Mouse (Mus musculus) embryonic facial prominence, embryonic 12.5 days (tissue): ENCODE measurements at regions not wholly inside any gene's neighbourhood (a gene's known extent, or its start where the extent isn't known, plus 50 kb on each side); places are given as distances from the start of the nearest gene placed in this dataset.

ENCODE experiments used
- ATAC-seq: fragments of 200-750 bp; cut with Nextera tagmentation; 2 replicates; pipeline ENCODE4 v1.8.0; 2017; ENCODE audit not compliant: insufficient number of reproducible peaks, insufficient read depth, low FRiP score, low TSS enrichment
- H3K27ac ChIP-seq: fragments of 300-500 bp; sonication (generic); 2 replicates; pipeline ENCODE4 v1.5.1; 2016; ENCODE audit warnings: mild to moderate bottlenecking
- H3K27me3 ChIP-seq: fragments of 300-500 bp; sonication (generic); 2 replicates; pipeline ENCODE4 v1.6.1; 2016; ENCODE audit warnings: mild to moderate bottlenecking, moderate library complexity
- H3K36me3 ChIP-seq: fragments of 300-500 bp; sonication (generic); 2 replicates; pipeline ENCODE4 v1.6.1; 2016; ENCODE audit warnings: mild to moderate bottlenecking
- H3K4me1 ChIP-seq: fragments of 300-500 bp; sonication (generic); 2 replicates; pipeline ENCODE4 v1.6.1; 2016
- H3K4me2 ChIP-seq: fragments of 300-500 bp; sonication (generic); replicated peaks from 2 replicates; pipeline ENCODE4 v1.6.1; 2016; ENCODE audit warnings: mild to moderate bottlenecking, moderate library complexity
- H3K4me3 ChIP-seq: fragments of 300-500 bp; sonication (generic); 2 replicates; pipeline ENCODE4 v1.5.1; 2016; ENCODE audit warnings: mild to moderate bottlenecking
- H3K9ac ChIP-seq: fragments of 300-500 bp; sonication (generic); 2 replicates; pipeline ENCODE4 v1.6.1; 2016; ENCODE audit warnings: mild to moderate bottlenecking, moderate library complexity
- H3K9me3 ChIP-seq: fragments of 300-500 bp; sonication (generic); 2 replicates; pipeline ENCODE4 v1.6.1; 2016; ENCODE audit warnings: mild to moderate bottlenecking, moderate library complexity
- WGBS: fragments of 180-500 bp; shearing (Covaris S2); methylation state at CpG from one replicate; pipeline ENCODE4 v1.1.7; 2016; 5-methylcytosine and 5-hydroxymethylcytosine counted together

DNA sequence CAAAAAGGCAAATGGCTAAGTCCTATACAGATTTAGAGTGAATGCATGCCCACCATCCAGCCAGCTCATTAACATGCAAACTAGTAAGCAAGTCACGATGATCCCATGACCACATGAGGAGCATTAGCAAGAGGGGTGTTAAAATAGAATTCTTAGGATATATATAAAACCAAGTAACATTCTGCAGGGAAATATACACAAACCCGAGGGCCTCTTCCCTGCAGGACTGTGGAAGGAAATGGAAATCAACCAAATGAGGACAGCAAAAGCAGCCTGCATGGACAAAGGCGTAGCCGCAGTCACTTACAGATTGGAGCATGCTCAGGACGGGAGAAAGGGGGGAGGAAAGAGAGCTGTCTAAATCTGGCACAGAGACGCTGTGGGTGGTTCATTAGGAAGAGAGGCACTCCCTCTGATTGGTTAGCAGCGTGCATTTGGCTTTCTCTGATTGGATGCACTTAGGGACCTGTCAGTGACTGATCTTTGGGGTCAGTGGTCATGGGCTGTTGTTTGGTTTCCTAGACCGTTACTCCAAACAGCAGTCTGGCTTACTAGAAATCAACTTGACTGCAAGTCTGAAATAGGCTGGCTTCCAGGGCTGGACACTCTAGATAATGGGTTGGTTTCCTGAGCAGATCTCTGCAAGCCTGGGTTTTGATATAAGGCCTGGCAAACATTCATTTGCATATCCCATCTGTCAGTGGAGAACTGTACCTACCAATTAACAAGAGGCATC lies 200.9 kb upstream of the Gadl1 start:
- ATAC-seq = no peak
- Histone ChIP-seq H3K36me3 (no peaks in the 10 kb centered on the region), H3K4me1 (peaks cover 4% of the 10 kb centered on the region; the same call in 1 of the 2 replicates), H3K27me3 (no peaks in the 10 kb centered on the region), H3K4me2 (no peak overlapping the region), H3K27ac (no peak overlapping the region), H3K4me3 (no peak overlapping the region), H3K9me3 (no peaks in the 10 kb centered on the region), H3K9ac (no peak overlapping the region)
- WGBS = 49% methylated on average over 8 of the region's 8 CpGs

DNA sequence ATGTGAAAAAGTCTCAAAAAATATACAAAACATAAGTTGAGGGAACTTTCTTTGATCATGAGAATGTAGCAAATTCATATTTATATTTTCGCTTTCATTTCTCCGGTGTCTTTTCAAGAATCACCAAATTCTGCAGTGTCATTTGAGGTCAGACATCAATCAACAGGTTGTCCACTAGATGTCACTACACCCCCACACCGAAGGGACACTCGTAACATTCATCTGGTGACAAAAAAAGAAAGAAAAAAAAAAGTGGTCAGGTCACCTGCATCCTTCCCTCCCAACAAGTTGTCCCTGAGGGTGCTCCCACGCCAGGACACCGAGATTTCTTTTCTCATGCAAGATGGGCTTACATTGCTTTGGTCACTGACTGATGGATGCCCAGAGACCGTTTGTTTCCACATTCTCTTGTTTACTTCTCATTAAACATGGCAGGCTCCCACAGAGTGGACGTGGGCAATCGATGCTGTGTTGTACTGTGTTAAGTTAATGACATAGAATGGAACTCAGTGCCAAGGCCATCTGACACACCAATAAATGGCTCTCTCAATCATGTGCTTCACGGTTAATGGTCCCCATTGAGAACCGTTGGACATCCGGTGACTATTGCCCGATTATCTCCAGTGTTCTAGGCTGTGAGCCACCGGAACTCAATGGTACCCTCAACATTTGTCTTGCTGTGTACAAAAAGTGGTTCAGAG lies 199.1 kb upstream of the Gadl1 start:
- no peak overlapping the region for H3K9ac ChIP-seq
- H3K4me1 ChIP-seq = peaks cover 4% of the 10 kb centered on the region; the same call in 1 of the 2 replicates
- no peak for ATAC-seq
- no peaks in the 10 kb centered on the region for H3K9me3 ChIP-seq
- H3K27me3 ChIP-seq = no peaks in the 10 kb centered on the region
- H3K4me3 ChIP-seq = no peak overlapping the region
- WGBS = 79% methylated on average over 14 of the region's 14 CpGs
- no peak overlapping the region for H3K4me2 ChIP-seq
- H3K36me3 ChIP-seq = no peaks in the 10 kb centered on the region
- H3K27ac ChIP-seq = no peak overlapping the region

DNA sequence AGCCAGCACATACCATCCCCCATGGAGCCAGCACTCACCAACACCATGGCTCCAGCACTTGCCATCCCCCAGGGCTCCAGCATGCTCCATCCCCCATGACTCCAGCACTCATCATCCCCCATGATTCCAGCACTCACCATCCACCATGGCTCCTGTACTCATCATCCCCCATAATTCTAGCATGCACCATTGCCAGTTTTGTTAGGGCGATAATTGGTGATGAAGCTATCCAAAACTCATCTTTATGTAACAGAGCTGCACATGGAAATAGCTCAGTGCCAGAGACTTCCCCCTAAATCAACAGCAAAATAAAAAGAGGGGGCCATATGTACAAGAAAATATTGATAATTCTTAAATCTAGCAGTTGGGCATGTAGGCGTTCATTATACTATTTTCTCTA lies 188.9 kb upstream of the Gadl1 start:
- 97% methylated on average over 2 of the region's 2 CpGs for WGBS
- H3K4me3 ChIP-seq = no peak overlapping the region
- H3K4me1 ChIP-seq = no peaks in the 10 kb centered on the region
- no peak for ATAC-seq
- no peaks in the 10 kb centered on the region for H3K27me3 ChIP-seq
- no peak overlapping the region for H3K9ac ChIP-seq
- no peak overlapping the region for H3K27ac ChIP-seq
- H3K36me3 ChIP-seq = no peaks in the 10 kb centered on the region
- no peak overlapping the region for H3K4me2 ChIP-seq
- peaks cover 3% of the 10 kb centered on the region; the same call in 1 of the 2 replicates for H3K9me3 ChIP-seq

DNA sequence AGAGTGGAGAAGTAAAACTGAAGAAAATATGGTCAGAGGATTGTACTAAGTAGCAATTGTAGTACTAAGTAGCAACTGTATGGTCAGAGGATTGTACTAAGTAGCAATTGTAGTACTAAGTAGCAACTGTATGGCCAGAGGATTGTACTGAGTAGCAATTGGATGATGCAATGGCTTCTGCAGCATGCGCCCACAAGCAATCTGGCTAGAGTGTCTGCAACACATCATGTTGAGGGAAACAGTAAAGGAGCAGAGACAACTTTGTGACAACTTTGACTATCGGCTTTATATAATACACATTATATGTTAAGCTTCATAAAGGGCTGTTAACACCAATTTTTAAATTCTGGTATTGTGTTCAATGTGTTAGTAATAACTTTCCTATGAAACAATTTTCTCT lies 188.4 kb upstream of the Gadl1 start:
- H3K9ac ChIP-seq = no peak overlapping the region

DNA sequence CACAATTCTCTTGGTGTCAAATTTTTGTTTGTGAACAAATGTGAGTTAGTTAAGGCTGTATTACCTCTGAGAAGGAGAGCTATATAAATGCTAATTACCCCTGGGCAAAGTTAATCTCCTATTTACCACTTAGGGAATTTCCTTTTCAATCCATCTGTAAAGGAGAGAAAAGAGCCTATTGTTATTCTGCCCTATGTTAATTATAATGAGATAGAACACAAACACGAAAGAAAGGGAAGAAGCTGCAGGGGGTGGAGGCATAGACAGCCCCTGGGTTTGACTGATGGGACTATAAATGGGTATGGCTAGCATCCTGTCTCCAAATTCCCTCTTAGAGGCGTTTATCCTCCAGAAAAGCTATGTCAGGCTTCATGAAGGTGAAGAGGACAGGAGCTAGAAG lies 185.2 kb upstream of the Gadl1 start:
- no peak for ATAC-seq
- Histone ChIP-seq H3K36me3 (no peaks in the 10 kb centered on the region), H3K27me3 (no peaks in the 10 kb centered on the region), H3K9me3 (peaks cover 5% of the 10 kb centered on the region; the same call in 1 of the 2 replicates), H3K9ac (no peak overlapping the region), H3K4me3 (no peak overlapping the region), H3K27ac (no peak overlapping the region), H3K4me1 (peaks cover 6% of the 10 kb centered on the region; the same call in 1 of the 2 replicates), H3K4me2 (no peak overlapping the region)
- 22% methylated on average over 2 of the region's 2 CpGs for WGBS

More for the DNA sequence above, 188.4 kb upstream of the Gadl1 start:
- ATAC-seq = no peak
- H3K4me1 ChIP-seq = no peaks in the 10 kb centered on the region
- H3K27me3 ChIP-seq = no peaks in the 10 kb centered on the region
- H3K36me3 ChIP-seq = no peaks in the 10 kb centered on the region
- peaks cover 5% of the 10 kb centered on the region; the same call in 1 of the 2 replicates for H3K9me3 ChIP-seq
- no peak overlapping the region for H3K27ac ChIP-seq
- H3K4me3 ChIP-seq = no peak overlapping the region
- WGBS = 92% methylated on average over 2 of the region's 2 CpGs
- H3K4me2 ChIP-seq = no peak overlapping the region

- 73% methylated on average over 5 of the region's 5 CpGs for WGBS
- no peak overlapping the region for H3K27ac ChIP-seq
These were observed 181.9 kb upstream of the Gadl1 start for GRCm38 (mm10) chr9:115727361-115727760.

DNA sequence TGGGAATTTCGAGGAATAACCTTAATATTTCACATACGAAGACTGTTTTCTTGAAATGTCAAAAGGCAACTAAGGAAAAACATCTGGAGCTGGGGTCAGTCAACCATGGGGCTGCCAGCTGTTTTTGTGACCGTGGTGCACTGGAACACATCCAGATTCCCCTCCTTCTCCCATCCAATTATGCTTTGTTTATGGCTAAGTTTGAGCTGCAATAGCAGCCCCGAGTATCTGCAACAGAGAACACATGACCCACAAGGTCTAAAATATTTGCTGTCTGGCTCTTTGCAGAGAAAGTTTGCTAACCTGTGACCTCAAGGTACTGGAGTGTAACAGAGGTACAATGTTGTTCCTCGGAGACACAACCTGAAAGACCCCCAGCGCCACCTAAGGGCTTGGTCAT lies 177.7 kb upstream of the Gadl1 start:
- no peaks in the 10 kb centered on the region for H3K27me3 ChIP-seq
- no peaks in the 10 kb centered on the region for H3K9me3 ChIP-seq
- no peak overlapping the region for H3K27ac ChIP-seq
- no peak for ATAC-seq
- no peak overlapping the region for H3K4me3 ChIP-seq
- no peak overlapping the region for H3K4me2 ChIP-seq
- peaks cover 6% of the 10 kb centered on the region; the same call in 1 of the 2 replicates for H3K4me1 ChIP-seq
- no peak overlapping the region for H3K9ac ChIP-seq
- WGBS = 29% methylated on average over 6 of the region's 6 CpGs
- no peaks in the 10 kb centered on the region for H3K36me3 ChIP-seq

More at GRCm38 (mm10) chr9:115727361-115727760, 181.9 kb upstream of the Gadl1 start:
- Histone ChIP-seq H3K9me3 (peaks cover 5% of the 10 kb centered on the region; the same call in 1 of the 2 replicates), H3K4me3 (no peak overlapping the region), H3K9ac (no peak overlapping the region), H3K36me3 (no peaks in the 10 kb centered on the region), H3K4me2 (no peak overlapping the region), H3K27me3 (no peaks in the 10 kb centered on the region), H3K4me1 (peaks cover 6% of the 10 kb centered on the region; the same call in 1 of the 2 replicates)
- ATAC-seq = no peak

DNA sequence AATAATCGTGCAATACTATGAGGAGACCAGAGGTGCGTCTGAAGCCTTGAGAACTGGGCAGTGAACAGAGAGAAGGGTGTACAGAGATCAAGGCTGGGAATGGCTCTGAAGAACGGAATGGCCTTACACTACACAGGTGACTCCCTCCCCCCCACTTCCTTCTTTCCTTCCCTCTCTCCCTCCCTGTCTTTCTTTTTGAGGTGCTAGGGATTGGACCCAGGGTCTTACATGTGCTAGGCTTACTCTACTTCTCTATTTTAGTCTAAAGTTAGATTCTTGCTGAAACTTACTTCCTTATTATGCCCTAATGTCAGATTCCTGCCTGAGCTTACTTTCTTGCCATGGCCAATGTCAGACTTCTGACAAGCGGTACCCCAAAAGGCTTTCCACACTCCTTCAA lies 176.2 kb upstream of the Gadl1 start:
- 92% methylated on average over 4 of the region's 4 CpGs for WGBS
- no peak overlapping the region for H3K9ac ChIP-seq
- H3K4me2 ChIP-seq = no peak overlapping the region
- no peak for ATAC-seq
- no peak overlapping the region for H3K4me3 ChIP-seq
- no peaks in the 10 kb centered on the region for H3K9me3 ChIP-seq
- no peaks in the 10 kb centered on the region for H3K27me3 ChIP-seq
- no peaks in the 10 kb centered on the region for H3K36me3 ChIP-seq
- no peaks in the 10 kb centered on the region; the same call in 1 of the 2 replicates for H3K4me1 ChIP-seq
- H3K27ac ChIP-seq = no peak overlapping the region

DNA sequence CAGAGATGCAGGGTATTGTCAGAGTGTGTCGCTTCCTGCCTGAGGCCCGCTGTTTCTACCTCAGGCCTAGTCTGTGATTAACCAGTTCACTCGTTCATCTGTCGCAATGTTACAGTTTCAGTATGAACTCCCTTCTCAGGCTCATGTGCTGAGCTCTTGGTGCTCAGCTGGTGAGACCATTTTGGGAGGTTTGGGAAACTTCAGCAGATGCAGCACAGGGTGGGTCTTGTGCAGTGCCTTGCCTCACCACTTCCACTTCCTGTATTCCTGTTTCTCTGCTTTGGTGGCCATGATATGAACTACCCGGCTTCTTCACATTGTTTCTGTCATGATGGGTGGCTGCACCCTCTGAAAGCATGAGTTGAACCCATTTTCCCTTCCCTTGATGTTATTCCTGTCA lies 169.3 kb upstream of the Gadl1 start:
- H3K27ac ChIP-seq = no peak overlapping the region
- H3K4me3 ChIP-seq = no peak overlapping the region
- no peaks in the 10 kb centered on the region for H3K36me3 ChIP-seq
- no peak for ATAC-seq
- 79% methylated on average over 5 of the region's 5 CpGs for WGBS
- H3K27me3 ChIP-seq = no peaks in the 10 kb centered on the region
- no peak overlapping the region for H3K9ac ChIP-seq
- H3K9me3 ChIP-seq = no peaks in the 10 kb centered on the region
- H3K4me1 ChIP-seq = no peaks in the 10 kb centered on the region
- H3K4me2 ChIP-seq = no peak overlapping the region

GRCm38 (mm10) chr9:115746436-115746835 lies 162.8 kb upstream of the Gadl1 start:
- H3K4me2 ChIP-seq = no peak overlapping the region
- H3K4me3 ChIP-seq = no peak overlapping the region
- no peaks in the 10 kb centered on the region for H3K27me3 ChIP-seq
- no peaks in the 10 kb centered on the region for H3K9me3 ChIP-seq
- H3K9ac ChIP-seq = no peak overlapping the region
- H3K27ac ChIP-seq = no peak overlapping the region
- no peaks in the 10 kb centered on the region for H3K4me1 ChIP-seq
- ATAC-seq = no peak
- WGBS = 78% methylated on average over 9 of the region's 9 CpGs
- H3K36me3 ChIP-seq = no peaks in the 10 kb centered on the region

DNA sequence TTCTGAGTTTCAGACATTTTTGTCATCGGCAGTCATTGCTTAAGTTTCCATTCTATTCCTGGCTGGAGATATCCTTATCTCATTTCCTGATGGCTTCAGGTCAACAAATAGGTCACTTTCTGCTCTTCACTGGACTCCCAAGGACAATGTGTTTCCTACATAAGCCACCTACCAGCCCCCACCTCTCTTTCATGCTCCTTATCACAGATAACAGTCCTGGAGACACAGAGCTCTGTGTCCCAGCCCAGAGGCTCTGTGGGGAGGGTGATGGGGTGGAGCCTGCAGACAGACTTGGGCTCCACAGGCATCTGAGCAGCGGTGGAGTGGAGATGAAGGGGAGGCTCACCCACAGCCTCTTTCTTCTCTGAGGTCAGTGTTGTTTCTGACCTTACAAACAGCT lies 148.8 kb upstream of the Gadl1 start:
- H3K27me3 ChIP-seq = no peaks in the 10 kb centered on the region
- no peak overlapping the region for H3K4me3 ChIP-seq
- no peaks in the 10 kb centered on the region for H3K36me3 ChIP-seq
- no peak overlapping the region for H3K9ac ChIP-seq
- H3K9me3 ChIP-seq = no peaks in the 10 kb centered on the region
- no peak overlapping the region for H3K4me2 ChIP-seq
- no peak overlapping the region for H3K27ac ChIP-seq
- ATAC-seq = no peak
- WGBS = 15% methylated on average over 2 of the region's 2 CpGs
- peaks cover 6% of the 10 kb centered on the region; the same call in 1 of the 2 replicates for H3K4me1 ChIP-seq

GRCm38 (mm10) chr9:115764136-115764535 lies 145.1 kb upstream of the Gadl1 start:
- H3K4me2 ChIP-seq = no peak overlapping the region
- ATAC-seq = no peak
- no peaks in the 10 kb centered on the region for H3K36me3 ChIP-seq
- no peak overlapping the region for H3K27ac ChIP-seq
- no peak overlapping the region for H3K4me3 ChIP-seq
- WGBS = 59% methylated on average over 5 of the region's 5 CpGs
- H3K27me3 ChIP-seq = no peaks in the 10 kb centered on the region
- peaks cover 6% of the 10 kb centered on the region; the same call in 1 of the 2 replicates for H3K4me1 ChIP-seq
- H3K9ac ChIP-seq = no peak overlapping the region
- no peaks in the 10 kb centered on the region for H3K9me3 ChIP-seq
